Mouse (Mus musculus) liver, embryonic 15.5 days (tissue): Measurements from ENCODE around the gene Abcc12. TPM values are rescaled to one million over a fixed set of nuclear protein-coding genes. Genes with fewer than 3 reads are reported as not detected.

Experiments
- ATAC-seq: fragments of 200-750 bp; cut with Nextera tagmentation; 2 replicates; pipeline ENCODE4 v1.8.0; 2017; ENCODE audit warnings: moderate number of reproducible peaks, mild to moderate bottlenecking, moderate library complexity; ENCODE audit not compliant: insufficient read depth
- H3K27ac ChIP-seq: fragments of 300-500 bp; sonication (generic); replicated peaks from 2 replicates; pipeline ENCODE4 v1.5.1; 2015; ENCODE audit warnings: mild to moderate bottlenecking, inconsistent platforms
- H3K27me3 ChIP-seq: fragments of 300-500 bp; sonication (generic); 2 replicates; pipeline ENCODE4 v1.6.1; 2015; ENCODE audit warnings: mild to moderate bottlenecking, inconsistent platforms
- H3K36me3 ChIP-seq: fragments of 300-500 bp; sonication (generic); replicated peaks from 2 replicates; pipeline ENCODE4 v1.6.1; 2015; ENCODE audit warnings: moderate library complexity, mild to moderate bottlenecking, inconsistent platforms
- H3K4me1 ChIP-seq: fragments of 300-500 bp; sonication (generic); replicated peaks from 2 replicates; pipeline ENCODE4 v1.6.1; 2015; ENCODE audit warnings: inconsistent platforms
- H3K4me2 ChIP-seq: fragments of 300-500 bp; sonication (generic); 2 replicates; pipeline ENCODE4 v1.6.1; 2015; ENCODE audit warnings: moderate library complexity, mild to moderate bottlenecking, inconsistent platforms
- H3K4me3 ChIP-seq: fragments of 300-500 bp; sonication (generic); replicated peaks from 2 replicates; pipeline ENCODE4 v1.5.1; 2015; ENCODE audit warnings: mild to moderate bottlenecking, inconsistent platforms
- H3K9ac ChIP-seq: fragments of 300-500 bp; sonication (generic); 2 replicates; pipeline ENCODE4 v1.6.1; 2015; ENCODE audit warnings: moderate library complexity, mild to moderate bottlenecking, inconsistent platforms
- H3K9me3 ChIP-seq: fragments of 300-500 bp; sonication (generic); replicated peaks from 2 replicates; pipeline ENCODE4 v1.6.1; 2016; ENCODE audit warnings: inconsistent platforms
- WGBS: fragments of 180-500 bp; shearing (Covaris S2); methylation state at CpG from one replicate; pipeline ENCODE4 v1.1.7; 2015; ENCODE audit warnings: mixed read lengths; ENCODE audit not compliant: insufficient replicate concordance; 5-methylcytosine and 5-hydroxymethylcytosine counted together
- polyA plus RNA-seq: library from polyadenylated mRNA; unstranded; fragments of >200 nt; fragmentation: Nextera tagmentation; extraction: Ambion mirVana; gene quantifications from 2 replicates; pipeline ENCODE4 v1.2.1, GENCODE M21; 2015

Gene Abcc12
- not detected in 2 replicates for polyA plus RNA-seq

DNA sequence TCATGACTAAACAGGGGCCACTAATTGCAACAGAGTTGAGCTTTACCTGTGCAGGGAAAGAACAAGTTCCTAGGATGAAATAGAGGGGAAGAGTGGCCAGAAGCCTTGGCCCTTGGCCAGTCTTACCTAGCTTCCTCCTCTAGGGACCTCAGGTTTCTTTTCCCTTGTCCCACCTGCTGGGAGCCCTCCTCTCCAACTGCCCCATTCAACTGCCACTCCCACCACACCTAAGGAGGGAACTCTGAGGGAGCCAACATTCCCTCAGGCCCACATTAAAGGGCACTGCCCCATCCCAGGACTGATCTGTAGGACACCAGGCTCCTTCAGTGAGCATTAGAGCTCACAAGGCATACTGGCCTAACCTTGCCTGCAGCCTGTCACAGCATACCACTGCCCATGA lies at the start of gene Abcc12:
TSS of gene Abcc12 (minus strand) at position 229 of the 400 bp plus-strand sequence.
- H3K4me1 ChIP-seq, result no peaks in the 10 kb centered on the region
- ATAC-seq, result no peak
- H3K9ac ChIP-seq, result no peak within 1 kb of the TSS

DNA sequence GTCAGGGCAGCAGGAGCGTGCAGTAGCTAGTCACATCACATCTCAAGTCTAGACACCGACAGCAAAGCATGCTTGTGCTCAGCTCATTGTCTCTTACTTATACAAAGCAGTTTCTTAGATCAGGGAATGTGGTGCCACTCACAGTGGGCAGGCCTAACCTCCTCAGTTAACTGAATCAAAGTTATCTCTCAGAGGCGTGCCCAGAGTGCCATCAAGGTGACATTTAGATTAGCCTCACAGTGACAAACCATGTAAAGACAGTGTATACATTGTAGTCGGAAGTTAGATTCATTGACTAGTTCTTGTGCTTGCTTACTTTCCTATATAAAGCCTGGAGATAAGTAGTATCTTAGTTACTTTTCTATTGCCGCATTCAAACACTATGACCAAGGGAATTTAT lies 49.7 kb upstream of the Abcc12 start:
- 53% methylated on average over 5 of the region's 5 CpGs for WGBS
- Histone ChIP-seq H3K27me3 (no peaks in the 10 kb centered on the region), H3K9ac (no peak overlapping the region), H3K27ac (no peak overlapping the region), H3K36me3 (peaks cover 24% of the 10 kb centered on the region), H3K4me3 (no peak overlapping the region), H3K9me3 (no peaks in the 10 kb centered on the region), H3K4me1 (peaks cover 27% of the 10 kb centered on the region), H3K4me2 (no peak overlapping the region)
- no peak for ATAC-seq

More for the DNA sequence above, at the start of gene Abcc12:
- no peak within 1 kb of the TSS for H3K4me2 ChIP-seq
- no peaks in the 10 kb centered on the region for H3K9me3 ChIP-seq
- no peaks in the 10 kb centered on the region for H3K27me3 ChIP-seq
- no peaks in the 10 kb centered on the region for H3K36me3 ChIP-seq
- H3K4me3 ChIP-seq, result no peak within 1 kb of the TSS
- no peak within 1 kb of the TSS for H3K27ac ChIP-seq

DNA sequence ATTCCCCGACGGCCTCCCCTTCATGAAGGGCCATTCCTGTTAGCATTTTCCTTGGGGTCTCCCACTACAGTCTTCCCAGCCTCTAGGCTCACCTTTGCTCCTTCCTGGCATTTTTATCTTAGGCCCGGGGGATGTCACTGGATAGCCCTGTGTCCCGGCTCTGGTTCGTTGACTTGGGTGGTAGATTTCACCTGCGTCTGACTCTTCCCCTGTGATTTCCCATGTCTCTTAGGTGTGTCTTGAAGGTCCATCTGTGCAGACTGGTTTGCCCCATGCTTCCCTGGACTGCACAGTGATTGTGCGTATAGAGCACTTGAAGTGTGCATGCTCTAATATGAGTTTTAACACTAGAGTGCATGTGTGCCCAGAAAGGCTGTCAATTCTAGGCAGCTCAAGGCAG lies 44.4 kb upstream of the Abcc12 start:
- H3K4me2 ChIP-seq, result peak overlapping the region; percentile 95
- H3K27me3 ChIP-seq, result no peaks in the 10 kb centered on the region
- no peaks in the 10 kb centered on the region for H3K9me3 ChIP-seq
- peak overlapping the region; percentile 78; the same call in 1 of the 2 replicates for H3K9ac ChIP-seq
- no peak for ATAC-seq
- H3K4me3 ChIP-seq, result peak overlapping the region; percentile 86
- no peaks in the 10 kb centered on the region for H3K36me3 ChIP-seq
- 25% methylated on average over 7 of the region's 7 CpGs for WGBS
- peak overlapping the region; percentile 16; the same call in 1 of the 2 replicates for H3K27ac ChIP-seq
- peaks cover 34% of the 10 kb centered on the region for H3K4me1 ChIP-seq

DNA sequence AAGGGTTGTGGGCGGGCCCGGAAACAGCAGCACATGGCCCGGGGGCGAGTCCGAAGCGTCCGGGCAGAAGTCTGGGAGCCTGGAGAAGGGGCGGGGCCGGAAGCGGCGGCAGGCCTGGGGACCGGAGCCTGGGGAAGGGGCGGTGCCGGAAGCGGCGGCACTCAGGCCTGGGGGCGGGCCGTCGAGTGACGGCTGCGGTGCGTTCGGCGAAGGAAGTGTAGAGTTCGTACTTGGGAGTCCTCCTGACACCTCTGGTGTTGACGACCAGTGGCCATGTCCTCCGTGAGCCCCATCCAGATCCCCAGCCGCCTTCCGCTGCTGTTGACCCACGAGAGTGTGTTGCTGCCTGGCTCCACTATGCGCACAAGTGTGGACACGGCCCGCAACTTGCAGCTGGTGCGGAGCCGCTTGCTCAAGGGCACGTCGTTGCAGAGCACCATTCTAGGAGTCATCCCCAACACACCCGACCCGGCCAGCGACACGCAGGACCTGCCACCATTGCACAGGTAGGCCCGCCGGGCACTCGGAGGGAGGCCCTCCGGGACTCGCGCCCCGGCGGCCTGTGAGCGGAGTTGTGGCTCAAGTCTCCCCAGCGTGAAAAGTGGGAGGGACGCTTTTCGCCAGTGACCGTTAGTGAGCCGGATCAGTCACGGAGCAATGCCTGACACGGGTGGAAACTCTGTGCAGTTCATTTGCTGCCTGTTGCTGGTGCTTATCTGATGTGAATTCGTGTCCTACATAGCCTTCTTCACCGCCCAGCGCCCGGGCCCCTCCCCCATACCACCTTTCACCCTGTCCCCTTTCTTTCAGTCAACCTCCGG lies 43.6 kb upstream of the Abcc12 start, which contains the start of gene Lonp2:
TSS of gene Lonp2 (plus strand) at position 133 of the 821 bp plus-strand sequence.
- H3K4me2 ChIP-seq, result peak within 1 kb of the TSS; percentile 95
- H3K4me1 ChIP-seq, result peaks cover 28% of the 10 kb centered on the region
- peak within 1 kb of the TSS; percentile 86 for H3K4me3 ChIP-seq
- peak within 1 kb of the TSS; percentile 78 for H3K9ac ChIP-seq
- peak within 1 kb of the TSS; percentile 84 for H3K27ac ChIP-seq
- no peaks in the 10 kb centered on the region for H3K27me3 ChIP-seq
- peak; percentile 97 for ATAC-seq
- H3K9me3 ChIP-seq, result no peaks in the 10 kb centered on the region
- no peaks in the 10 kb centered on the region for H3K36me3 ChIP-seq
- WGBS, result under 1% methylated on average over 62 of the region's 62 CpGs

DNA sequence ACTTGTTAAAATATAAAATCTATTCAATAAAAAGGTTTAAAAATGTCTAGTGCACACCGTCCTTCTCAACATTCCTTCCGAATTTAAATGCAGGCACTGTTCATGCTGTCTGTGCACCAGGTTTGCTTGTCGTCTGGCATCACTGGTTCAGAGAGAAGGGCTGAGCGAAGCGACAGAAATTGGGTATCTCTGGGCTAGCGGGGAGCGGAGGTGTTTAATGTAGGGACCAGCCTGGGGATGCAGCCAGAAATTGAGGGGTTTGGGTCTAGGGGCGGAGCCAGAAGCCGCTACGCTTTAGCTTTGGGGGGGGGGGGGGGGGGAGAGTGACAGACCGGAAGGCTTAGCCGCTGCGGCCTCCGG lies 43.0 kb upstream of the Abcc12 start:
- Histone ChIP-seq H3K9me3 (no peaks in the 10 kb centered on the region), H3K27ac (peak overlapping the region; percentile 84)

DNA sequence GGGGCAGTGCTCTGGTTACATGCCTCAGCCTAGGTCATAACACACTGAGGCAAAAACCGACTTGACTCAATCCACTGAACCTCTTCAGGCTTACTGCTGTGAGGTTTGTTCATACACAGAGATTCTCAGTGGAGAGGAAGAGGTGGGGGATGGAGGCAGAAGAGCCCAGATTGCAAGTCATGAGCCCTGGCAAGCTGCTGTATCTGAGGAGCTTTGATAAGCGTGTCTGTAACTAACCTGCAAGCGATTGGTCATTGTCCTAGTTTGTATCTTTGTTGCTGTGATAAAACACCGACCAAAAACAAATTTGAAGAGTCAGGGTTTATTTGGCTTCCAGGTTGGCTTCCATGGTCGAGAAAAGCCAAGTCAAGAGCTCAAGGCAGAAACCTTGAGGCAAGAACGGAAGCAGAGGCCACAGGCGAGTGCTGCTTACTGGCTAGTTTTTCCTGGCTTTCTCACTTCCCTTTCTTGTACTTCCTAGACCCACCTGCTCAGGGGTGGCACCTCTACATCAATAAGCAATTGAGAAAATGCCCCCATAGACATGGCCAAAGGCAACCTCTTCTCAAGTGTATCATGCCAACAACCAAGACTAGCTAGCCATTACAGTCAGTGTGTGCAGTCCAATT lies 37.4 kb upstream of the Abcc12 start:
- Histone ChIP-seq H3K27me3 (no peaks in the 10 kb centered on the region), H3K4me2 (no peak overlapping the region), H3K4me1 (peaks cover 25% of the 10 kb centered on the region), H3K9ac (no peak overlapping the region), H3K9me3 (no peaks in the 10 kb centered on the region), H3K36me3 (no peaks in the 10 kb centered on the region), H3K4me3 (no peak overlapping the region), H3K27ac (no peak overlapping the region)
- WGBS, result 22% methylated on average over 7 of the region's 7 CpGs
- ATAC-seq, result no peak

More for the DNA sequence above, 43.0 kb upstream of the Abcc12 start:
- ATAC-seq, result no peak; the same call in 1 of the 2 replicates
- no peaks in the 10 kb centered on the region for H3K27me3 ChIP-seq
- H3K4me1 ChIP-seq, result peaks cover 27% of the 10 kb centered on the region
- peak overlapping the region; percentile 95 for H3K4me2 ChIP-seq
- H3K4me3 ChIP-seq, result peak overlapping the region; percentile 86
- 2% methylated on average over 14 of the region's 14 CpGs for WGBS
- H3K36me3 ChIP-seq, result no peaks in the 10 kb centered on the region
- H3K9ac ChIP-seq, result peak overlapping the region; percentile 60

DNA sequence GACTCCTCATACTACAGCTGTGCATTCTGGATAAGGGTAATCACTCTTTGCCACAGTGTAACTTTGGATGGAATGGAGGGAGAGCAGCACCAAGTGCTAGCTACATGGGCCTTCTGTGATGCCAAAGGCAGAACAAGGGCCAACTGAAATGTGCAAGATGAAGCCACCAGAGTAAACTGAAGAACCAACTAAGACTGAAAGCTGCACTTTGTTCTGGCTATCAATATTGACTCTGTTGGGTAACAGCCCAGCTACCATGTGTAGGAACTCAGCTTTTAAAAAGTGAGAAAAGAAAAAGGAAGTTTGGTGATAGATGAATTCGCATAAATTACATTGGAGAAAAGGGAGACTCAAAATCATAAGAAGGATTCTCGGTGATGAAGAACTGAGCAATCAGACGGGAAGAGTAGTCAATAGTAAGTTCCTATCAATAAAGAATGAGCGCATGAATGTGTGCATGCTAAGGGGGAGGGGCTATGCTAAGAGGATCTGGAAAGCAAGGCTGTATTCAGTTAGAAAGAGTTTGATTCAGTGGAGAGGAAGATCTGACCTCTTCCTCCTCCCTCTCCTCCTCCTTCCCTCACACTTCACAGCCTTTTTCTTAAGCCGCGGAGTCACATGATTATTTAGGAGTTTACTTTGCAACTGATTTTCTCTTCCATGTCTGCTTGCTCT lies 34.7 kb upstream of the Abcc12 start:
- Histone ChIP-seq H3K9me3 (no peaks in the 10 kb centered on the region), H3K4me3 (no peak overlapping the region), H3K36me3 (no peaks in the 10 kb centered on the region), H3K4me2 (peak overlapping the region; percentile 13; the same call in 1 of the 2 replicates), H3K27ac (peak overlapping the region; percentile 29), H3K4me1 (peaks cover 25% of the 10 kb centered on the region), H3K27me3 (no peaks in the 10 kb centered on the region), H3K9ac (no peak overlapping the region)
- 0 out of 2 replicates have a peak, but pooled peaks have one; percentile 54 for ATAC-seq
- 69% methylated on average over 6 of the region's 6 CpGs for WGBS

DNA sequence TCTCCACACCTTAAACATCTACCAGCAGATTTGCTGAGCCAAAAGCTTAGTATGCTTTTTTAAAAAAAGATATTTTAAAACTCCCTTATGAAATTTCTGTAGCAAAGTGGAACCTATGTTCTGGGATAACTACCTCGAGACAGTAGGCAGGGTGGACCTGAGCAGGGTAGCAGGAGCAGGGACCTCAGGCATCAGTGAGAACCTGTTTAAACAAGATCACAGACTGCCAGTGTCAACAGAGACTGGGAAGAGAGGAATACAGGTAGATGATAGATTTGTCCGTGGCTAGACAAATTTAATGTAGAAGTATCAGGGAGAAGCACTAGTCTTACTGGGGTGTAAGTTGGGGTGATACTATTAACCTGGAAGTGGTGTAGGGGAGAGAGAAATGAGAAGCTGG lies 33.3 kb upstream of the Abcc12 start:
- no peak overlapping the region for H3K27ac ChIP-seq
- no peak overlapping the region for H3K9ac ChIP-seq
- peaks cover 25% of the 10 kb centered on the region for H3K4me1 ChIP-seq
- WGBS, result 46% methylated on average over 2 of the region's 2 CpGs
- no peaks in the 10 kb centered on the region for H3K9me3 ChIP-seq
- no peaks in the 10 kb centered on the region for H3K36me3 ChIP-seq
- no peak overlapping the region for H3K4me3 ChIP-seq
- no peak overlapping the region for H3K4me2 ChIP-seq
- no peak for ATAC-seq
- no peaks in the 10 kb centered on the region for H3K27me3 ChIP-seq

DNA sequence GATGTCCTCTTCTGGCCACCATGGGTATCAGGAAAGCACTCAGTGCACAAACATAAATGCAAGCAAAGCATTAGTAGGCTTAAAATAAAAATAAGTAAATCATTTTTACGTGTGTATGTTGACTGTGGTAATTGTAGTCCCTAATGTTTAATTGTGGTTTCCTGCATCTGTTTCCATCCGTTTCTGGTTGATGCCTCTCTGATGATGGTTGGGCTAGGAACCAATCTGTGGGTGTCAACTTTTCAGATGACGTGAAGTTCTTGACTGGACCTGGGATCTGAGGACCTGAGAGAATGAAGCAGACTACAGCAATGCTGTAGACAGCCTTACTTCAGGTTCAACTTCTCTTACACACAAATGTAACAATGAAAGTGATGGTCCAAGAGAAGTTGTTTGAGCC lies 24.2 kb upstream of the Abcc12 start:
- Histone ChIP-seq H3K4me1 (no peaks in the 10 kb centered on the region), H3K9me3 (no peaks in the 10 kb centered on the region), H3K9ac (no peak overlapping the region), H3K36me3 (no peaks in the 10 kb centered on the region), H3K27me3 (no peaks in the 10 kb centered on the region), H3K4me2 (no peak overlapping the region), H3K27ac (no peak overlapping the region), H3K4me3 (no peak overlapping the region)
- 30% methylated on average over 3 of the region's 3 CpGs for WGBS
- ATAC-seq, result no peak

DNA sequence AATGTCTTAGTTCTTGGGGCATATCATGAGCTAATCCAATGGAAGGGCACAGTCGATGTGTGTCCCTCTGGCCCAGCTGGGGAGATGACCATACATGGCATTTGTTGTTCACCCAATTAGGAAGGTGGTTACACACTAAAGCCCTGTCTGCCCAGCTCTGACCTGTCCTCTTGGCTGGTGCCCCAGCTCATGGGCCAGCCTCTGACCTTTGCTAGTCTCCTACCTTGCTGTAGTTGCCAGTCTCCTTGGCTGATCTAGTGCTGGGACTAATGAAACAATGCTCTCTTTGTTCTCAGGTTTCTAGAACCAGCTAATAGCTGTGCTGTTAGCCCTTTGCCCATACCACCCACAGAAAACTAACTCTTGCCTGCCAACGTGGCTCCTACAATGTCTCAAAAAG lies 22.7 kb upstream of the Abcc12 start:
- no peak overlapping the region for H3K27ac ChIP-seq
- ATAC-seq, result no peak
- WGBS, result 56% methylated on average over 2 of the region's 2 CpGs
- no peak overlapping the region for H3K4me2 ChIP-seq
- H3K36me3 ChIP-seq, result no peaks in the 10 kb centered on the region
- H3K4me3 ChIP-seq, result no peak overlapping the region
- H3K4me1 ChIP-seq, result no peaks in the 10 kb centered on the region; the same call in 1 of the 2 replicates
- no peaks in the 10 kb centered on the region for H3K9me3 ChIP-seq
- H3K27me3 ChIP-seq, result no peaks in the 10 kb centered on the region
- H3K9ac ChIP-seq, result no peak overlapping the region

DNA sequence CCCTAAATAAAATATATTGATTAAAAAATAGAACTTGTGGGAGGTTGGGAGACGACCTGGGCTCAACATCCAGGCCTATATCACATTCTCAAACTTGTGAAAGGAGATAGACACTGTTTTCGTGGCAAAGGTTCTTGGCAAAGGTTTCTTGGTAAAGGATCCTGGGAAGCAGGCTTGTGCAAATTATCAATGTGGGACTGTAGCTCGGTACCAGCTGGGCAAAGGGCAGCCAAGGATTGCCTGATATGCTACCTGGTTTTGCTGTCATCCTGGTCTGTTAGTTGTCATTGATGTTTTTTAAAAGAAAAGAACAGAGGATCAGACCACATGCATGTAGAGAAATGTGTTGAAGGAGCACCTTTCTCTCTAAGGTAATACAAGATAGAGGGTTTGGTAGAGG lies 19.8 kb upstream of the Abcc12 start:
- Histone ChIP-seq H3K9ac (no peak overlapping the region), H3K4me1 (no peaks in the 10 kb centered on the region; the same call in 1 of the 2 replicates), H3K9me3 (no peaks in the 10 kb centered on the region), H3K4me3 (no peak overlapping the region), H3K4me2 (no peak overlapping the region), H3K36me3 (no peaks in the 10 kb centered on the region), H3K27ac (no peak overlapping the region), H3K27me3 (no peaks in the 10 kb centered on the region)
- 51% methylated on average over 3 of the region's 3 CpGs for WGBS
- no peak for ATAC-seq
